Mouse (Mus musculus) layer of hippocampus, postnatal 36 days (tissue): ENCODE measurements around the gene Tsga13. TPM values are rescaled to one million over a fixed set of nuclear protein-coding genes. Genes with fewer than 3 reads are reported as not detected.
A peak's percentile ranks its signal among the peaks of the same experiment; 100 is the strongest.

Source experiments
- DNase-seq, 2 experiments: peaks; one replicate each; pipeline ENCODE4 v3.0.0; 2022
- total RNA-seq, 2 experiments: library from RNA; stranded (reverse); gene quantifications; 2 replicates each; pipeline ENCODE4 v1.2.3; 2021

Tsga13 gene
- total RNA-seq, 2 experiments from 2014 or later = not detected

DNA sequence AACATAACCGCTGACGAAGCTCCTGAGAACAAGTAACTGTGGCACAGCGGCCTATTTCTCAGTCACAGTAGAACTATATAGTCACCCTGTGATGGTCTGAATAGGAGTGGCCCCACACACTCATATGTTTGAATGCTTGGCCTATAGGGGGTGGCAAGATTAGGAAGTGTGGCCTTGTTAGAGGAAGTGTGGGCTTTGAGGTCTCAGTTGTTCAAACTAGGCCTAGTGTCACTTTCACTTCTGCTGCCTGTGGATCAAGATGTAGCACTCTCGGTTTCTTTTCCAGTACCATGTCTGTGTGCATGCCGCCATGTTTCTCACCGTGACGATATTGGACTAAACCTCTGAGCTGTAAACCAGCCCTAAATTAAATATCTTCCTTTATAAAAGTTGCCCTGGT lies 59.4 kb downstream of the Tsga13 start:
- no peak for DNase-seq

GRCm38 (mm10) chr6:30855205-30855604 lies 60.2 kb downstream of the Tsga13 start:
- DNase-seq = no peak

DNA sequence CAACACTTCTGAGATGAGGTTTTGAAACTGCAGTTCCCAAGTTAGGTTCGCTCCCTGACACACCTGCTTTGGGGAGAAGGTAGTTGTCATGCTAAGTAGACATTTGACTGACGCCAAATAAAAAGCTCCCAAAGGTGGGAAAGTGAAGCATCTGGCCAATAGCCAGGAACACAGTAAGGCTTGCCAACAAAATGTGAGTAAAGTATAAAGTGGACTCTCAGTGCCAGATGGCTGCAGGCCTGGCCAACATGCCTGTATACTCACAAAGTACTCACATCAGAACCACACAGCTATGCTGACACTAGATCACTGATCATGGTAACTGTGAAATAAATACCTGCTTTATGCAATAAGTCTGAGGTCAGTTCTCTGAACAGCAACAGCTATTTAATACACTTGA lies 65.6 kb downstream of the Tsga13 start:
- DNase-seq = peak in 1 of 2 experiments; percentile 4

Other genes starting within 250 kb of the Tsga13 start
- 1 to 10 TPM; 6.7 to 6.8 TPM for gene Cep41, start 221.8 kb downstream of the Tsga13 start, total RNA-seq
- gene Mest, start 192.0 kb downstream of the Tsga13 start, total RNA-seq = 10 to 100 TPM; 48.4 to 52.7 TPM
- gene Copg2, start 18.8 kb downstream of the Tsga13 start, total RNA-seq = 10 to 100 TPM; 76.6 to 79.9 TPM
- gene Klf14, start 43.5 kb upstream of the Tsga13 start, total RNA-seq = under 1 TPM; 0.15 TPM